Mouse (Mus musculus) midbrain, embryonic 12.5 days (tissue): ENCODE measurements around the gene Myh9. TPM values are rescaled to one million over a fixed set of nuclear protein-coding genes. Genes with fewer than 3 reads are reported as not detected.

Source experiments
- ATAC-seq: fragments of 200-750 bp; cut with Nextera tagmentation; 2 replicates; pipeline ENCODE4 v1.8.0; 2017; ENCODE audit warnings: low read depth, moderate TSS enrichment, moderate library complexity; ENCODE audit not compliant: low FRiP score
- H3K27ac ChIP-seq: fragments of 300-500 bp; sonication (generic); replicated peaks from 2 replicates; pipeline ENCODE4 v1.5.1; 2016; ENCODE audit warnings: mild to moderate bottlenecking
- H3K27me3 ChIP-seq: fragments of 300-500 bp; sonication (generic); 2 replicates; pipeline ENCODE4 v1.6.1; 2016; ENCODE audit warnings: mild to moderate bottlenecking
- H3K36me3 ChIP-seq: fragments of 300-500 bp; sonication (generic); 2 replicates; pipeline ENCODE4 v1.6.1; 2016
- H3K4me1 ChIP-seq: fragments of 300-500 bp; sonication (generic); 2 replicates; pipeline ENCODE4 v1.6.1; 2016
- H3K4me2 ChIP-seq: fragments of 300-500 bp; sonication (generic); replicated peaks from 2 replicates; pipeline ENCODE4 v1.6.1; 2016; ENCODE audit warnings: mild to moderate bottlenecking, moderate library complexity
- H3K4me3 ChIP-seq: fragments of 300-500 bp; sonication (generic); 2 replicates; pipeline ENCODE4 v1.5.1; 2016; ENCODE audit warnings: mild to moderate bottlenecking
- H3K9ac ChIP-seq: fragments of 300-500 bp; sonication (generic); replicated peaks from 2 replicates; pipeline ENCODE4 v1.6.1; 2016; ENCODE audit warnings: mild to moderate bottlenecking, moderate library complexity
- H3K9me3 ChIP-seq: fragments of 300-500 bp; sonication (generic); 2 replicates; pipeline ENCODE4 v1.6.1; 2016; ENCODE audit warnings: mild to moderate bottlenecking
- WGBS: fragments of 180-500 bp; shearing (Covaris S2); methylation state at CpG from one replicate; pipeline ENCODE4 v1.1.7; 2016; 5-methylcytosine and 5-hydroxymethylcytosine counted together
- polyA plus RNA-seq: library from polyadenylated mRNA; unstranded; fragments of >200 nt; fragmentation: Nextera tagmentation; extraction: Ambion mirVana; gene quantifications from 2 replicates; pipeline ENCODE4 v1.2.1, GENCODE M21; 2016

Gene Myh9
- polyA plus RNA-seq, 1 experiment from 2014 or later, result 24.9 TPM

- ATAC-seq, result no peak
- Histone ChIP-seq H3K4me1 (peaks cover 45% of the 10 kb centered on the region), H3K9me3 (no peaks in the 10 kb centered on the region), H3K9ac (peak overlapping the region; percentile 39; the same call in 1 of the 2 replicates), H3K4me2 (peak overlapping the region; percentile 90), H3K36me3 (no peaks in the 10 kb centered on the region), H3K27me3 (peaks cover 12% of the 10 kb centered on the region; the same call in 1 of the 2 replicates), H3K27ac (no peak overlapping the region), H3K4me3 (peak overlapping the region; percentile 74)
- WGBS, result 6% methylated on average over 10 of the region's 10 CpGs
Measured at GRCm38 (mm10) chr15:77839529-77840286, 2.3 kb downstream of the Myh9 start.

- Histone ChIP-seq H3K9ac (peak overlapping the region; percentile 39; the same call in 1 of the 2 replicates), H3K36me3 (no peaks in the 10 kb centered on the region), H3K4me2 (no peak overlapping the region; the same call in 1 of the 2 replicates), H3K27ac (no peak overlapping the region), H3K4me1 (peaks cover 45% of the 10 kb centered on the region), H3K4me3 (no peak overlapping the region), H3K9me3 (no peaks in the 10 kb centered on the region), H3K27me3 (peaks cover 12% of the 10 kb centered on the region; the same call in 1 of the 2 replicates)
- ATAC-seq, result no peak
- WGBS, result 5% methylated on average over 4 of the region's 4 CpGs
Measured at GRCm38 (mm10) chr15:77838530-77839387, 3.2 kb downstream of the Myh9 start.

GRCm38 (mm10) chr15:77837444-77838117 is 4.4 kb downstream of the Myh9 start:
- no peak overlapping the region for H3K4me2 ChIP-seq
- no peak overlapping the region for H3K4me3 ChIP-seq
- H3K4me1 ChIP-seq, result peaks cover 44% of the 10 kb centered on the region
- no peak overlapping the region for H3K9ac ChIP-seq
- no peak for ATAC-seq
- H3K27me3 ChIP-seq, result peaks cover 12% of the 10 kb centered on the region; the same call in 1 of the 2 replicates
- H3K36me3 ChIP-seq, result no peaks in the 10 kb centered on the region
- H3K27ac ChIP-seq, result no peak overlapping the region
- 77% methylated on average over 10 of the region's 10 CpGs for WGBS
- no peaks in the 10 kb centered on the region for H3K9me3 ChIP-seq

- Histone ChIP-seq H3K4me1 (peaks cover 43% of the 10 kb centered on the region), H3K27ac (no peak overlapping the region), H3K4me2 (no peak overlapping the region), H3K4me3 (no peak overlapping the region), H3K36me3 (no peaks in the 10 kb centered on the region), H3K27me3 (peaks cover 12% of the 10 kb centered on the region; the same call in 1 of the 2 replicates), H3K9ac (no peak overlapping the region), H3K9me3 (no peaks in the 10 kb centered on the region)
- no peak for ATAC-seq
- 55% methylated on average over 6 of the region's 6 CpGs for WGBS
Measured at GRCm38 (mm10) chr15:77836692-77837443, 5.1 kb downstream of the Myh9 start.

- ATAC-seq, result no peak
- H3K27ac ChIP-seq, result 0 out of 2 replicates have a peak overlapping the region, but pooled peaks have one; percentile 20
- H3K9me3 ChIP-seq, result no peaks in the 10 kb centered on the region
- H3K4me3 ChIP-seq, result no peak overlapping the region
- peaks cover 12% of the 10 kb centered on the region; the same call in 1 of the 2 replicates for H3K27me3 ChIP-seq
- no peak overlapping the region for H3K4me2 ChIP-seq
- WGBS, result 59% methylated on average over 9 of the region's 9 CpGs
- no peaks in the 10 kb centered on the region for H3K36me3 ChIP-seq
- H3K9ac ChIP-seq, result no peak overlapping the region
- H3K4me1 ChIP-seq, result peaks cover 41% of the 10 kb centered on the region
Measured at GRCm38 (mm10) chr15:77835930-77836653, 5.9 kb downstream of the Myh9 start.

- Histone ChIP-seq H3K4me3 (no peak overlapping the region), H3K36me3 (no peaks in the 10 kb centered on the region), H3K27me3 (peaks cover 3% of the 10 kb centered on the region; the same call in 1 of the 2 replicates), H3K27ac (no peak overlapping the region), H3K4me1 (peaks cover 27% of the 10 kb centered on the region), H3K4me2 (no peak overlapping the region), H3K9ac (no peak overlapping the region), H3K9me3 (no peaks in the 10 kb centered on the region)
- no peak for ATAC-seq
- 85% methylated on average over 15 of the region's 15 CpGs for WGBS
Measured at GRCm38 (mm10) chr15:77834336-77835268, 7.4 kb downstream of the Myh9 start.

GRCm38 (mm10) chr15:77833731-77834130 is 8.2 kb downstream of the Myh9 start:
- 87% methylated on average over 6 of the region's 6 CpGs for WGBS
- Histone ChIP-seq H3K4me1 (peaks cover 18% of the 10 kb centered on the region), H3K36me3 (no peaks in the 10 kb centered on the region), H3K4me2 (no peak overlapping the region), H3K4me3 (no peak overlapping the region), H3K9ac (no peak overlapping the region), H3K9me3 (no peaks in the 10 kb centered on the region), H3K27me3 (no peaks in the 10 kb centered on the region), H3K27ac (no peak overlapping the region)
- no peak for ATAC-seq

- H3K36me3 ChIP-seq, result no peaks in the 10 kb centered on the region
- H3K9ac ChIP-seq, result no peak overlapping the region
- H3K27ac ChIP-seq, result no peak overlapping the region
- H3K4me1 ChIP-seq, result peaks cover 15% of the 10 kb centered on the region
- no peak overlapping the region for H3K4me3 ChIP-seq
- no peaks in the 10 kb centered on the region for H3K27me3 ChIP-seq
- no peaks in the 10 kb centered on the region for H3K9me3 ChIP-seq
- no peak for ATAC-seq
- H3K4me2 ChIP-seq, result no peak overlapping the region
Measured at GRCm38 (mm10) chr15:77833083-77833482, 8.9 kb downstream of the Myh9 start.

- Histone ChIP-seq H3K4me2 (no peak overlapping the region), H3K9ac (no peak overlapping the region), H3K4me3 (no peak overlapping the region), H3K27me3 (no peaks in the 10 kb centered on the region), H3K9me3 (no peaks in the 10 kb centered on the region), H3K27ac (no peak overlapping the region), H3K36me3 (no peaks in the 10 kb centered on the region), H3K4me1 (peaks cover 17% of the 10 kb centered on the region)
- WGBS, result 87% methylated on average over 7 of the region's 7 CpGs
- ATAC-seq, result no peak
Measured at GRCm38 (mm10) chr15:77832458-77832904, 9.5 kb downstream of the Myh9 start.
